Mouse (Mus musculus): ENCODE data around the gene Scamp3. TPM values are rescaled to one million over a fixed set of nuclear protein-coding genes. Genes with fewer than 3 reads are reported as not detected.
A peak's percentile ranks its signal among the peaks of the same experiment; 100 is the strongest.

Gene Scamp3
- total and polyA plus RNA-seq, 2 experiments, result 9.1 to 120 TPM

GRCm38 (mm10) chr3:89227307-89228179, 50.3 kb downstream of the Scamp3 start:
- WGBS, result 17% methylated on average over 41 of the region's 41 CpGs
- peak overlapping the region; percentile 34; the same call in 1 of the 2 replicates for H3K4me3 ChIP-seq (ENCODE audit: insufficient read depth, low read depth, low read length)
- no peaks in the 10 kb centered on the region for H3K36me3 ChIP-seq (ENCODE audit: control insufficient read depth, insufficient read depth, low read length)
- DNase-seq (ENCODE audit: extremely low read depth, low read depth, low spot score), result no peak
- TF ChIP-seq CTCF (IDR thresholded peaks at IDR 0.05; ENCODE audit: low read depth, low read length) (no peak), POLR2A (IDR thresholded peaks at IDR 0.05; ENCODE audit: extremely low read depth, insufficient read depth, low read length) (no peak)
- no peaks in the 10 kb centered on the region for H3K79me2 ChIP-seq (ENCODE audit: control insufficient read depth, insufficient read depth, low read length)
- no peak overlapping the region; the same call in 1 of the 2 replicates for H3K9ac ChIP-seq (ENCODE audit: low read depth, low read length)
- no peak overlapping the region for H3K27ac ChIP-seq (replicated peaks; ENCODE audit: insufficient read depth, low read depth, low read length)
- H3K4me1 ChIP-seq (ENCODE audit: control insufficient read depth, insufficient read depth, low read length), result peaks cover 3% of the 10 kb centered on the region; the same call in 1 of the 2 replicates
- H3K27me3 ChIP-seq (ENCODE audit: control insufficient read depth, insufficient read depth, low read length), result 0 out of 2 replicates have a peak, but pooled peaks cover 2% of the 10 kb centered on the region

GRCm38 (mm10) chr3:89228180-89228549, 50.9 kb downstream of the Scamp3 start:
- WGBS, result under 1% methylated on average over 20 of the region's 20 CpGs
- Histone ChIP-seq H3K4me1 (ENCODE audit: control insufficient read depth, insufficient read depth, low read length) (peaks cover 3% of the 10 kb centered on the region; the same call in 1 of the 2 replicates), H3K9ac (ENCODE audit: low read depth, low read length) (peak overlapping the region; percentile 64), H3K79me2 (ENCODE audit: control insufficient read depth, insufficient read depth, low read length) (no peaks in the 10 kb centered on the region), H3K4me3 (ENCODE audit: insufficient read depth, low read depth, low read length) (peak overlapping the region; percentile 53), H3K27me3 (ENCODE audit: control insufficient read depth, insufficient read depth, low read length) (0 out of 2 replicates have a peak, but pooled peaks cover 2% of the 10 kb centered on the region), H3K27ac (replicated peaks; ENCODE audit: insufficient read depth, low read depth, low read length) (peak overlapping the region; percentile 41; the same call in 1 of the 2 replicates), H3K36me3 (ENCODE audit: control insufficient read depth, insufficient read depth, low read length) (no peaks in the 10 kb centered on the region)
- TF ChIP-seq CTCF (IDR thresholded peaks at IDR 0.05; ENCODE audit: low read depth, low read length), result peak; percentile 93
- no peak for TF ChIP-seq POLR2A (IDR thresholded peaks at IDR 0.05; ENCODE audit: extremely low read depth, insufficient read depth, low read length)
- DNase-seq (ENCODE audit: extremely low read depth, low read depth, low spot score), result peak; percentile 55

- H3K79me2 ChIP-seq (ENCODE audit: control insufficient read depth, insufficient read depth, low read length), result no peaks in the 10 kb centered on the region
- peak within 1 kb of the TSS; percentile 64 for H3K9ac ChIP-seq (ENCODE audit: low read depth, low read length)
- 53% methylated on average over 10 of the region's 10 CpGs for WGBS
- peaks cover 3% of the 10 kb centered on the region; the same call in 1 of the 2 replicates for H3K4me1 ChIP-seq (ENCODE audit: control insufficient read depth, insufficient read depth, low read length)
- peak within 1 kb of the TSS; percentile 53 for H3K4me3 ChIP-seq (ENCODE audit: insufficient read depth, low read depth, low read length)
- peak within 1 kb of the TSS; percentile 41; the same call in 1 of the 2 replicates for H3K27ac ChIP-seq (replicated peaks; ENCODE audit: insufficient read depth, low read depth, low read length)
- 0 out of 2 replicates have a peak, but pooled peaks cover 2% of the 10 kb centered on the region for H3K27me3 ChIP-seq (ENCODE audit: control insufficient read depth, insufficient read depth, low read length)
- no peak for DNase-seq (ENCODE audit: extremely low read depth, low read depth, low spot score)
- no peaks in the 10 kb centered on the region for H3K36me3 ChIP-seq (ENCODE audit: control insufficient read depth, insufficient read depth, low read length)
- TF ChIP-seq POLR2A (IDR thresholded peaks at IDR 0.05; ENCODE audit: extremely low read depth, insufficient read depth, low read length) (no peak), CTCF (IDR thresholded peaks at IDR 0.05; ENCODE audit: low read depth, low read length) (no peak)
Observed at GRCm38 (mm10) chr3:89228836-89229235, 51.6 kb downstream of the Scamp3 start, which contains the start of gene Muc1. Gene Muc1, plus strand, starts transcription at chr3:89229057.

- Histone ChIP-seq H3K4me3 (ENCODE audit: insufficient read depth, low read depth, low read length) (no peak overlapping the region), H3K9ac (ENCODE audit: low read depth, low read length) (no peak overlapping the region), H3K4me1 (ENCODE audit: control insufficient read depth, insufficient read depth, low read length) (peaks cover 3% of the 10 kb centered on the region; the same call in 1 of the 2 replicates), H3K27ac (replicated peaks; ENCODE audit: insufficient read depth, low read depth, low read length) (no peak overlapping the region), H3K36me3 (ENCODE audit: control insufficient read depth, insufficient read depth, low read length) (no peaks in the 10 kb centered on the region), H3K27me3 (ENCODE audit: control insufficient read depth, insufficient read depth, low read length) (0 out of 2 replicates have a peak, but pooled peaks cover 2% of the 10 kb centered on the region), H3K79me2 (ENCODE audit: control insufficient read depth, insufficient read depth, low read length) (no peaks in the 10 kb centered on the region)
- TF ChIP-seq POLR2A (IDR thresholded peaks at IDR 0.05; ENCODE audit: extremely low read depth, insufficient read depth, low read length) (no peak), CTCF (IDR thresholded peaks at IDR 0.05; ENCODE audit: low read depth, low read length) (no peak)
- 83% methylated on average over 4 of the region's 4 CpGs for WGBS
- no peak for DNase-seq (ENCODE audit: extremely low read depth, low read depth, low spot score)
Observed at GRCm38 (mm10) chr3:89229276-89229675, 52.0 kb downstream of the Scamp3 start.

- Histone ChIP-seq H3K36me3 (ENCODE audit: control insufficient read depth, insufficient read depth, low read length) (no peaks in the 10 kb centered on the region), H3K27ac (replicated peaks; ENCODE audit: insufficient read depth, low read depth, low read length) (no peak overlapping the region), H3K4me1 (ENCODE audit: control insufficient read depth, insufficient read depth, low read length) (peaks cover 3% of the 10 kb centered on the region; the same call in 1 of the 2 replicates), H3K79me2 (ENCODE audit: control insufficient read depth, insufficient read depth, low read length) (no peaks in the 10 kb centered on the region), H3K9ac (ENCODE audit: low read depth, low read length) (no peak overlapping the region), H3K27me3 (ENCODE audit: control insufficient read depth, insufficient read depth, low read length) (0 out of 2 replicates have a peak, but pooled peaks cover 2% of the 10 kb centered on the region), H3K4me3 (ENCODE audit: insufficient read depth, low read depth, low read length) (no peak overlapping the region)
- TF ChIP-seq POLR2A (IDR thresholded peaks at IDR 0.05; ENCODE audit: extremely low read depth, insufficient read depth, low read length) (no peak), CTCF (IDR thresholded peaks at IDR 0.05; ENCODE audit: low read depth, low read length) (no peak)
- DNase-seq (ENCODE audit: extremely low read depth, low read depth, low spot score), result no peak
- 84% methylated on average over 2 of the region's 2 CpGs for WGBS
Observed at GRCm38 (mm10) chr3:89230561-89230960, 53.3 kb downstream of the Scamp3 start.

Measured in liver, adult 2 months (tissue).